Comparison of ENCODE assay signal across 9 mouse cellular contexts in genomic region chr8:116372574-116372973, GRCm38 (mm10).
DNase-seq lines count a peak whose midpoint lies in the region; ATAC-seq lines count a peak whose summit lies in the region.
"Had no signal": no experiment of that assay in that cellular context is flagged by ENCODE, and none has a peak within 500 bp of the region (broad histone marks: within the 10 kb centered on the region; RNA-seq: fewer than 3 reads in every experiment).

No protein-coding gene starts in this region.

- H3K27ac ChIP-seq in embryonic facial prominence, embryonic 14.5 days (replicated peaks; ENCODE audit: low read depth, low read length): no peak overlapping the region
- no peak overlapping the region for H3K27ac ChIP-seq in embryonic facial prominence, embryonic 10.5 days (replicated peaks)
- H3K27ac ChIP-seq: neural tube, embryonic 13.5 days had no signal

- WGBS in embryonic facial prominence, embryonic 14.5 days: 33% methylated on average over 3 of the region's 3 CpGs
- WGBS in embryonic facial prominence, embryonic 10.5 days: 75% methylated on average over 3 of the region's 3 CpGs

- H3K4me3 ChIP-seq in embryonic facial prominence, embryonic 14.5 days (ENCODE audit: low read depth, low read length): no peak overlapping the region
- no peak overlapping the region for H3K4me3 ChIP-seq in embryonic facial prominence, embryonic 10.5 days
- H3K4me3 ChIP-seq: neural tube, embryonic 13.5 days had no signal

- H3K4me1 ChIP-seq in embryonic facial prominence, embryonic 14.5 days (ENCODE audit: control insufficient read depth, insufficient read depth, low read length): no peaks in the 10 kb centered on the region
- H3K4me1 ChIP-seq in embryonic facial prominence, embryonic 10.5 days: peaks cover 25% of the 10 kb centered on the region
- H3K4me1 ChIP-seq: neural tube, embryonic 13.5 days had no signal

- peak; percentile 67 for DNase-seq in embryonic facial prominence, embryonic 14.5 days (ENCODE audit: low spot score)
- no peak for DNase-seq in embryonic facial prominence, embryonic 10.5 days (ENCODE audit: low spot score)
- peak; percentile 60 for DNase-seq in adrenal gland, postnatal 36 days
- DNase-seq in frontal cortex, postnatal 36 days (ENCODE audit: low spot score in 2 of 2): peak; percentile 41 to 66
- DNase-seq in kidney, postnatal 10 days: peak; percentile 60
- peak; percentile 54 for DNase-seq in lung, postnatal 14 days
- peak; percentile 71 for DNase-seq in testis, postnatal 14 days (ENCODE audit: low spot score)
- DNase-seq in c-Kit-positive CD71-positive TER-119-positive erythroid progenitor cells, embryonic 14.5 days (ENCODE audit: low spot score): no peak

- H3K36me3 ChIP-seq in embryonic facial prominence, embryonic 14.5 days (ENCODE audit: control insufficient read depth, insufficient read depth, low read length): no peaks in the 10 kb centered on the region
- H3K36me3 ChIP-seq in embryonic facial prominence, embryonic 10.5 days (replicated peaks): no peaks in the 10 kb centered on the region
- H3K36me3 ChIP-seq: neural tube, embryonic 13.5 days had no signal

- no peak for ATAC-seq in embryonic facial prominence, embryonic 14.5 days (ENCODE audit: low read depth)

- H3K4me2 ChIP-seq in embryonic facial prominence, embryonic 14.5 days (ENCODE audit: low read depth, low read length): no peak overlapping the region
- H3K4me2 ChIP-seq: neural tube, embryonic 13.5 days had no signal

- H3K9me3 ChIP-seq in embryonic facial prominence, embryonic 14.5 days (ENCODE audit: control insufficient read depth, low read length): no peaks in the 10 kb centered on the region
- no peaks in the 10 kb centered on the region for H3K9me3 ChIP-seq in embryonic facial prominence, embryonic 10.5 days
- H3K9me3 ChIP-seq: neural tube, embryonic 13.5 days had no signal

- no peaks in the 10 kb centered on the region for H3K27me3 ChIP-seq in embryonic facial prominence, embryonic 14.5 days (replicated peaks; ENCODE audit: control insufficient read depth, insufficient read depth, low read length)
- no peaks in the 10 kb centered on the region for H3K27me3 ChIP-seq in embryonic facial prominence, embryonic 10.5 days (replicated peaks; ENCODE audit: low read depth, poor library complexity, severe bottlenecking)

- no peak overlapping the region for H3K9ac ChIP-seq in embryonic facial prominence, embryonic 14.5 days (ENCODE audit: low read depth, low read length)
- H3K9ac ChIP-seq: neural tube, embryonic 13.5 days had no signal

Comparison
In these comparisons a context has a peak if more than half of its experiments do, and no peak if none do; other contexts are left out.
1. DNase-seq: peak in embryonic facial prominence, embryonic 14.5 days (single experiment), adrenal gland, postnatal 36 days (2 of 2), frontal cortex, postnatal 36 days (2 of 2), kidney, postnatal 10 days (single experiment), lung, postnatal 14 days (single experiment) and testis, postnatal 14 days (single experiment); none in embryonic facial prominence, embryonic 10.5 days (single experiment) and c-Kit-positive CD71-positive TER-119-positive erythroid progenitor cells, embryonic 14.5 days (single experiment).